Mouse (Mus musculus): ENCODE data around the gene Exosc6. TPM values are rescaled to one million over a fixed set of nuclear protein-coding genes. Genes with fewer than 3 reads are reported as not detected.

The Exosc6 gene
- polyA plus RNA-seq, 1 experiment from 2014 or later, result 3.5 TPM

DNA sequence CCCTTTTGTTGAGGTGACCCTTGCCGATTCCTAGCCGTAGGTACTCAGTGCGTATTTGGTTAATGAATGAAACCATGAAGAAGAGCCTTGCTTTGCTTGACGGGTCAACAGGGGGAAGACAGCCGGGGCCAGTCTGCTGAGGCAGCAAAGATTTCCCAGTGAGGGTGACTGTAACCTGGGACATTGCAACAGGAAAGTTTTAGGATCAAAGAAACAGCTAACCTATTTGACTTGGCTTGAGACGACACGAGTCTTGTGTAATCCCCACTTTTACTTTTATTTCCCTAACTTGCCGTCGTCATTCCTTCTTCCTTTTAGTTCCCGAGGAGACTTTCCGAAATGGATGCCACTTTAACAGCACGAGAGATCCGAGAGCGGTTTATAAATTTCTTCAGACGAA is 19.5 kb upstream of the Exosc6 start:
- H3K36me3 ChIP-seq (replicated peaks), result peaks cover 67% of the 10 kb centered on the region
- 0 out of 2 replicates have a peak, but pooled peaks cover 4% of the 10 kb centered on the region for H3K27me3 ChIP-seq
- H3K9ac ChIP-seq, result no peak overlapping the region
- H3K4me2 ChIP-seq, result no peak overlapping the region
- 93% methylated on average over 15 of the region's 15 CpGs for WGBS (ENCODE audit: insufficient replicate concordance)
- no peak overlapping the region for H3K27ac ChIP-seq (replicated peaks)
- H3K9me3 ChIP-seq (replicated peaks), result no peaks in the 10 kb centered on the region
- H3K4me1 ChIP-seq (replicated peaks), result peaks cover 27% of the 10 kb centered on the region
- no peak for ATAC-seq (ENCODE audit: insufficient read depth)
- H3K4me3 ChIP-seq (replicated peaks), result no peak overlapping the region

DNA sequence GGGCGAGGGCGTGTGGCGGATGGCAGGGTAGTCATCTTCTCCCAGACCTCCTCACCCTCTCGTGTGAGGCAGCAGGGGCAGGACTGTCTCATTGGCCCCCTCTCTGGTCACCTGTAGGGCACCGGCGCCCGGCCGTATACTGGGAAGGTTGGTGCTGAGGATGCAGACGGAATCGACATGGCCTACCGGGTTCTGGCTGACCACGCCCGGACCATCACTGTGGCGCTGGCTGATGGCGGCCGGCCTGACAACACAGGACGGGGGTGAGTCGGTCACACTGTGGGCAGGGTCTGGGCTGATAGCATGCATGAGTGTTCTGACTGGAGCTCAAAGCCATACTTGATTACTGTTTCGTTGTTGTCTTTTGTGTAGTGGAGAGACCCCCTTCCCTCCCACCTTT is 13.6 kb upstream of the Exosc6 start:
- WGBS (ENCODE audit: insufficient replicate concordance), result 91% methylated on average over 19 of the region's 19 CpGs
- ATAC-seq (ENCODE audit: insufficient read depth), result no peak

DNA sequence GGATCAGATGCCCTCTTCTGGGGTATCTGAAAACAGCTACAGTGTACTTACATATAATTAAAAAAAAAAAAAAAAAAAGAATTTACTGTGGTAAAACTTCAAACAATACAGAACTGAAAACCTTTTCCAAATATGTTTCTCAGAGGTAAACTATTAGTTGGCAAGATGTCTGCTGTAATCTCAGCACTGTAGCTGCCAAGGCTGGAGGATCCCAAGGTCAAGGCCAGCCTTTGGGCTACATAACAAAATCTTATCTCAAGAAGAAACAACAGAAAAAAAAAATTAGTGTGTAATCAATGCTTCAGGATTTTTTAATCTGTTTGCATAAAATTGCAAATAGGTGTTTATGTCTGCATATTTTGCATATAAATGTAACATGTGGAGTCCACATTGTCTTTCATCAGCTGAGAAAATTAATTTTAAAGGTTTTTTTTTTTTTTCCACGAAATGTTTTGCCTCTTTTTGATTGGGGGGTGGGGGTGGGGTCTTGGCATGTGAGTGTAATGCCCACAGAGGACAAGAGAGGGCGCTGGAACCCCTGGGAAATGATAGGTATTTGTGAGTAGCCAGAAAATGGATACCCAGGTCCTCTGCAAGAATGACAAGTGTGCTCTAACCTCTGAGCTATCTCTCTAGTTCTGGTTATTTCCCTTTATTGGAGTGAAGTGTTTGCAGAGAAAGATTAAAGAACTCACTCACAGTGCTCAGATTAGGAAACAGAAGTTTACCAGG is 12.0 kb upstream of the Exosc6 start:
- no peaks in the 10 kb centered on the region for H3K27me3 ChIP-seq
- no peaks in the 10 kb centered on the region for H3K4me1 ChIP-seq (replicated peaks)
- H3K9ac ChIP-seq, result no peak overlapping the region
- H3K4me2 ChIP-seq, result no peak overlapping the region
- H3K36me3 ChIP-seq (replicated peaks), result peaks cover 99% of the 10 kb centered on the region
- ATAC-seq (ENCODE audit: insufficient read depth), result no peak
- 32% methylated on average over 2 of the region's 2 CpGs for WGBS (ENCODE audit: insufficient replicate concordance)
- no peak overlapping the region for H3K27ac ChIP-seq (replicated peaks)
- H3K9me3 ChIP-seq (replicated peaks), result no peaks in the 10 kb centered on the region
- H3K4me3 ChIP-seq (replicated peaks), result no peak overlapping the region

More for the DNA sequence above, 13.6 kb upstream of the Exosc6 start:
- no peak overlapping the region for H3K27ac ChIP-seq (replicated peaks)
- no peaks in the 10 kb centered on the region for H3K9me3 ChIP-seq (replicated peaks)
- H3K4me3 ChIP-seq (replicated peaks), result no peak overlapping the region
- no peaks in the 10 kb centered on the region for H3K4me1 ChIP-seq (replicated peaks)
- H3K36me3 ChIP-seq (replicated peaks), result peaks cover 99% of the 10 kb centered on the region
- H3K27me3 ChIP-seq, result no peaks in the 10 kb centered on the region
- H3K4me2 ChIP-seq, result no peak overlapping the region
- no peak overlapping the region for H3K9ac ChIP-seq

DNA sequence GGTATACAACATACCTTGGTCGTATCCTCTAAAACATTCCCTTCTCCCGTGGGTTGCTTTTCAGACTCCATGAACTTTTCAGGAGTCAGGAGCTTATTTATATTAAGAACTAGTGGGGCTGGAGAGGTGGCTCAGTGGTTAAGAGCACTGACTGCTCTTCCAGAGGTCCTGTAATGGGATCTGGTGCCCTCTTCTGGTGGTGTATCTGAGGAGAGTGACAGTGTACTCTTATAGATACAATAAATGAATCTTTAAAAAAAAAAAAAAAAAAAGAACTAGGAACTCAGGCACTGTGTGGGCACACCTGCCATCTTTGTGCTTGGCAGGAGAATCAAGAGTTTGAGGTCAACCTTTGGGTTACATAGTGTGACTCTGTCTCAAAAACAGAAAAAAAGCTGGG is 7.4 kb upstream of the Exosc6 start:
- no peak overlapping the region for H3K4me3 ChIP-seq (replicated peaks)
- H3K27ac ChIP-seq (replicated peaks), result no peak overlapping the region
- H3K9ac ChIP-seq, result no peak overlapping the region
- peaks cover 100% of the 10 kb centered on the region for H3K36me3 ChIP-seq (replicated peaks)
- no peak overlapping the region for H3K4me2 ChIP-seq
- H3K9me3 ChIP-seq (replicated peaks), result no peaks in the 10 kb centered on the region
- 84% methylated on average over 2 of the region's 2 CpGs for WGBS (ENCODE audit: insufficient replicate concordance)
- no peaks in the 10 kb centered on the region for H3K27me3 ChIP-seq
- peaks cover 5% of the 10 kb centered on the region; the same call in 1 of the 2 replicates for H3K4me1 ChIP-seq (replicated peaks)
- no peak for ATAC-seq (ENCODE audit: insufficient read depth)

DNA sequence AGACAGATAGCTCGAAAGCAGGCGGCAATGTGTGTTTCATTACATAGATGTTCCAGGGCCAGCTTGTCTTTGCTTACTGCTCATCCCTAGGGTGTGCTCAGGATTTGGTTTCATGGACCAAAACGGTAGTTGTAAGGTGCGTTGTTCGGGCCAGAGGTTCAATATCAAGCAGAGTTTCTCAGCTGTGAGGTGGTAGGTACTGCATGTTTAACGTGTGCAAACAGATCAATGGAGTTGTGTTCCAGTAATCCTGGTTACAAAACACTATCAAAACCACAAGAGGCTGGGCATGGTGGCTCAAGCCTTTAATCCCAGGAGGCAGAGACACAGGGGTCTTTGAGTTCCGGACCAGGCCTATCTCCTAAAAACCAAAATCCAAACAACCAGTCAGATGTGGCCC is 7.0 kb upstream of the Exosc6 start:
- Histone ChIP-seq H3K27ac (replicated peaks) (no peak overlapping the region), H3K27me3 (no peaks in the 10 kb centered on the region), H3K4me1 (replicated peaks) (peaks cover 5% of the 10 kb centered on the region; the same call in 1 of the 2 replicates), H3K4me2 (no peak overlapping the region), H3K36me3 (replicated peaks) (peaks cover 100% of the 10 kb centered on the region), H3K9ac (no peak overlapping the region), H3K4me3 (replicated peaks) (no peak overlapping the region), H3K9me3 (replicated peaks) (no peaks in the 10 kb centered on the region)
- no peak for ATAC-seq (ENCODE audit: insufficient read depth)
- WGBS (ENCODE audit: insufficient replicate concordance), result 88% methylated on average over 7 of the region's 7 CpGs

DNA sequence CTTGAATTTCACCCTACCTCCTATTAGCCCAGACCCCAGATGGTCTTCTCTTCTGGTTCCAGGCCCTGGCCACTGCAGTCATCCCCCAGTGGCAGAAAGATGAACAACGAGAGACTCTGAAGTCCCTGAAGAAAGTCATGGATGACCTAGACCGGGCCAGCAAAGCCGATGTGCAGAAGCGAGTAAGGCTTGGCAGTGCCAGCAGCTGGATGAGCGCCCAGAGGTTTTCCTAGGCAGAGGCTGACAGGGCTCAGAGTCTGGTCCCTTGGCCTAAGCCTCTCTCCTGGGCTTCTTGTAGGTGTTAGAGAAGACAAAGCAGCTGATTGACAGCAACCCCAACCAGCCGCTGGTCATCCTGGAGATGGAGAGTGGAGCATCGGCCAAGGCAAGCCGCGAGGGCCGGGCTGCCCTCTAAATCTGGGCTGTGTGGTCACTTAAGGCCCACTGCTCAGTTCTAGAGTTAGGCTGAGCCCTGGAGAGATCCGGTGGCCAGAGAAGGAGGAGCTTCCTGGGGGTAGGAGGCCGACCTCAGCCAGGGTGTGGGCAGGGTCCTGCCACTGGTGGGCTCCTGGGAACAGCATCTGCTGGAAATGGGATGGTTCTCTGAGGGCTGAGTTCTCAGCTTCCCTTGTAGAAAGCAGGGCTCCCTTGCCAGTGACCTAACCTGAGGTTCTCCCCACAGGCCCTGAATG is 2.2 kb upstream of the Exosc6 start:
- Histone ChIP-seq H3K4me1 (replicated peaks) (peaks cover 41% of the 10 kb centered on the region), H3K27me3 (no peaks in the 10 kb centered on the region), H3K9me3 (replicated peaks) (no peaks in the 10 kb centered on the region), H3K27ac (replicated peaks) (no peak overlapping the region), H3K36me3 (replicated peaks) (peaks cover 82% of the 10 kb centered on the region), H3K9ac (no peak overlapping the region), H3K4me3 (replicated peaks) (no peak overlapping the region), H3K4me2 (no peak overlapping the region)
- WGBS (ENCODE audit: insufficient replicate concordance), result 87% methylated on average over 12 of the region's 12 CpGs
- ATAC-seq (ENCODE audit: insufficient read depth), result no peak

DNA sequence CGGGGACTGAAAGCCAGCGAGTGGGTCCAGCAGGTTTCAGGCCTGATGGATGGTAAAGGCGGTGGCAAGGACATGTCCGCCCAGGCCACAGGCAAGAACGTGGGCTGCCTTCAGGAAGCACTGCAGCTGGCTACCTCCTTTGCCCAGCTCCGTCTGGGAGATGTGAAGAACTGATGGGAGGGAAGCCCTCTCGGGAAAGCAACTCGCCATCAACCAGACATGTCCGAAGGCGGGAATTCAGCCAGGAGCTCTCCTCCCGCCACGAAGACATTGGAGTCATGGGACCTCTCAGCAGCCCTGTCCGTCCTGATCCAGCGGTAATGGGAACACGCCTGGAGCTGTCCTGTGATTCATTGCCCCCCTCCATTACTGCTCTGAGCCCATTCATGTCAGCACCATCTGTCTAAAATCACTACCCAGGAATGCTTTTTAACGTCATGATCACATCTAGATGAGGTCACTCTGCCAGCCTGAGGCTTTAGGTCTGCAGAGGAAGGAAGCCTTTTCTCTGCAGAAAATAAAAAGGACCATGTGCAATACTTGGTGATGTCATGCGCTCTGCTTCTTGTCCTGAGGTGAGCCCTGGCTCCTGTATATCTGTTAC is 1.0 kb upstream of the Exosc6 start:
- Histone ChIP-seq H3K27ac (replicated peaks) (0 out of 2 replicates have a peak overlapping the region, but pooled peaks have one; percentile 30), H3K4me1 (replicated peaks) (peaks cover 45% of the 10 kb centered on the region), H3K9ac (no peak overlapping the region), H3K9me3 (replicated peaks) (no peaks in the 10 kb centered on the region), H3K4me2 (no peak overlapping the region), H3K27me3 (no peaks in the 10 kb centered on the region), H3K4me3 (replicated peaks) (no peak overlapping the region), H3K36me3 (replicated peaks) (peaks cover 70% of the 10 kb centered on the region)
- 87% methylated on average over 17 of the region's 17 CpGs for whole genome bisulfite sequencing (ENCODE audit: insufficient replicate concordance)
- no peak for ATAC-seq (ENCODE audit: insufficient read depth)

DNA sequence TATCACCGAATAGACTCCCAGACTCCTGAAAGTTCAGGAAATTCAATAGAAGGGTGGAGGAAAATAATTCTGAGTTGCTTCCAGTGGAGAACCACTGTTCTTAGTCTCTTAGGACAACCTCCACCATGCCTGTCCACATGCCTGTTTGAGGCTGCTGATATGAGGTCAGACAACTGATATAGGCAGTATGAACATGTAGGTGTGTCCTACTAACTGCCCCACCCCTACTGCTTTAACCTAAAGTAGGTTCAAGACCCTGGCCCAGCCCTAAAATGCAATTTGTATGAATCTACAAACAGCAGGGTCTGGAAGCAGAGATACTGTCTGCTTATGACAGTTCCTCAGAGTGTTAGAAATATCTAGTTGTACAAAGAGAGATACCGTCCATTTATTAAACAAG is 478 bp upstream of the Exosc6 start:
- H3K36me3 ChIP-seq (replicated peaks), result peaks cover 65% of the 10 kb centered on the region
- no peak overlapping the region for H3K9ac ChIP-seq

DNA sequence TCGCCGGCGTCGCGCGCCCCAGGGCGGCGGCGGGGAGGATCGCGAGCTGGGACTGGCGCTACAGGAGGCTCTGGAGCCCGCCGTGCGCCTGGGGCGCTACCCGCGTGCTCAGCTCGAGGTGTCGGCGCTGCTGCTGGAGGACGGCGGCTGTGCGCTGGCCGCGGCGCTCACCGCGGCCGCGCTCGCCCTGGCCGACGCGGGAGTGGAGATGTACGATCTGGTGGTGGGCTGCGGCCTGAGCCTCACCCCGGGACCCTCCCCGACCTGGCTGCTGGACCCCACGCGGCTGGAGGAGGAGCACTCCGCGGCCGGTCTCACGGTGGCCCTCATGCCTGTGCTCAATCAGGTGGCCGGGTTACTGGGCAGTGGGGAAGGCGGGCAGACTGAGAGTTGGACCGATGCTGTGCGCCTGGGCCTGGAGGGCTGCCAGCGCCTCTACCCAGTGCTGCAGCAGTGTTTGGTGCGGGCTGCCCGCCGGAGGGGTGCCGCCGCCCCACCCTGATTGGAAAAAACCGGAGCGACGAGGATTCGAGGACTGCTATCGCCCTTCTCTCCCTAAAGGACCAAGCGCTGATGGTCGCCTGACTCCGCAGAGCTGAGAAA is 653 bp downstream of the Exosc6 start:
- Histone ChIP-seq H3K9me3 (replicated peaks) (no peaks in the 10 kb centered on the region), H3K4me3 (replicated peaks) (peak overlapping the region; percentile 90), H3K36me3 (replicated peaks) (peaks cover 53% of the 10 kb centered on the region), H3K9ac (peak overlapping the region; percentile 87), H3K4me2 (peak overlapping the region; percentile 99), H3K4me1 (replicated peaks) (peaks cover 62% of the 10 kb centered on the region), H3K27ac (replicated peaks) (peak overlapping the region; percentile 87), H3K27me3 (no peaks in the 10 kb centered on the region)
- peak; percentile 63 for ATAC-seq (ENCODE audit: insufficient read depth)
- WGBS (ENCODE audit: insufficient replicate concordance), result under 1% methylated on average over 62 of the region's 63 CpGs

More for the DNA sequence above, 478 bp upstream of the Exosc6 start:
- H3K4me1 ChIP-seq (replicated peaks), result peaks cover 50% of the 10 kb centered on the region
- ATAC-seq (ENCODE audit: insufficient read depth), result peak; percentile 44
- no peaks in the 10 kb centered on the region for H3K9me3 ChIP-seq (replicated peaks)
- 0 out of 2 replicates have a peak overlapping the region, but pooled peaks have one; percentile 99 for H3K4me2 ChIP-seq
- 0 out of 2 replicates have a peak overlapping the region, but pooled peaks have one; percentile 30 for H3K27ac ChIP-seq (replicated peaks)
- 51% methylated on average over 2 of the region's 2 CpGs for WGBS (ENCODE audit: insufficient replicate concordance)
- H3K4me3 ChIP-seq (replicated peaks), result peak overlapping the region; percentile 90
- H3K27me3 ChIP-seq, result no peaks in the 10 kb centered on the region

DNA sequence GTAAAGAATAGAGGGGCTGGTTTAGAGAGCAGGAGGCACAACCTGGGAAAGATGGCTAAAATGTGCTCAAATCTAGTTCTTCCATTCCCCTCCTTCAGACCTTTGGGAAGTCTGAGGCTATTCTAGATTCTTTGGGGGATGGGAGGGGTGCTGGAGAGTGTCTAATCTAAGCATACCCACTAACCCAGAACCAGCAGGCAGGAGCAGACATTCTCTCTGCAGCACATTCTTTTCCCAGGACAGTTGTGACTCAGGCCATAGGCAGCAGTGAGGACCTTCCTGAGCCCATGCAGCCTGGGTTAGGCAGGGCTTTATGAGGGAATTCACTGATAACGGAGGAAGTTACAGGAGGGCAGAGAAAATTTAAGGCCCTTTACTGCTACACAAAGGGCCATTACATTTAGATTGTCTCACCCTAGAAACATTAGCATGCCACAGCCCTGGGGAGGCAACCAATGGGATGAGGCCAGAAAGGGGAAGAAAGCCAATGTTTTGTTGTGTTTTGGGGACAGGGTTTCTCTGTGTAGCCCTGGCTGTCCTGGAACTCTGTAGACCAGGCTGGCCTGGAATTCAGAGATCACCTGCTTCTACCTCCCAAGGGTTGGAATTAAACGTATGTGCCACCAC is 2.9 kb downstream of the Exosc6 start:
- H3K4me1 ChIP-seq (replicated peaks), result peaks cover 70% of the 10 kb centered on the region
- no peak for ATAC-seq (ENCODE audit: insufficient read depth)
- H3K27me3 ChIP-seq, result 0 out of 2 replicates have a peak, but pooled peaks cover under 1% of the 10 kb centered on the region
- no peak overlapping the region for H3K9ac ChIP-seq
- WGBS (ENCODE audit: insufficient replicate concordance), result 56% methylated on average over 2 of the region's 2 CpGs
- no peak overlapping the region for H3K4me3 ChIP-seq (replicated peaks)
- H3K9me3 ChIP-seq (replicated peaks), result no peaks in the 10 kb centered on the region
- peaks cover 31% of the 10 kb centered on the region for H3K36me3 ChIP-seq (replicated peaks)
- H3K27ac ChIP-seq (replicated peaks), result no peak overlapping the region
- no peak overlapping the region for H3K4me2 ChIP-seq

Data from liver, embryonic 15.5 days (tissue).